ENCODE assay signal across 8 mouse cellular contexts in the genomic region with DNA sequence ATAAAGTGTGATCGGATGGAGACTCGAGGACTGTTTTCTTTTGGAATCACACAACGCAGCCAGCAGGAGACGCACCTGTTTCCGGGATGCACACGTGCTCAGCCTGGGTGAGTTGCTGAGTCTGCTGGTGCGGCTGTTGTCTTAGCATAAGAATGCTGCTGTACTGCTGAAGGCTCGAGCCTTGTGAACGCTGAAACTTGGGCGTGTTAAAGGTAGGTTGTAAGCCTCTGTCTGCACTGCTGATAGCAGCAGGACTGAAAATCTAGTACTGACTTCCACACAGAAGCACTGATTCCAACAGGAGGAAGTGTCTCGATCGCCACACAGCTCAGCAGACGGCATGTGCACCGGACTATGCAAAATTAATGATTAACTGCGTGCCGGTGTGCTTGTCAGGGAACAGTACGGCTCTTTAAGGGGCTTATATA.
DNase-seq lines count a peak whose midpoint lies in the region; ATAC-seq lines count a peak whose summit lies in the region.

No protein-coding gene starts in this region.

- H3K27me3 ChIP-seq in heart, embryonic 11.5 days (ENCODE audit: control insufficient read depth, insufficient read depth, low read length), result no peaks in the 10 kb centered on the region
- H3K27me3 ChIP-seq in stomach, embryonic 16.5 days (ENCODE audit: control insufficient read depth, insufficient read depth, low read length), result no peaks in the 10 kb centered on the region

- H3K4me3 ChIP-seq in heart, embryonic 11.5 days (ENCODE audit: low read depth, low read length), result no peak overlapping the region
- peak overlapping the region; percentile 11; the same call in 1 of the 2 replicates for H3K4me3 ChIP-seq in stomach, embryonic 16.5 days (replicated peaks; ENCODE audit: low read length)

- DNase-seq in heart, postnatal 14 days, result no peak
- peak; percentile 6 for DNase-seq in cerebellum, adult 11 months
- peak; percentile 17 to 22 for DNase-seq in frontal cortex, postnatal 36 days (ENCODE audit: low spot score in 2 of 2)
- DNase-seq in kidney, postnatal 4 days, result peak; percentile 60 to 74
- peak; percentile 30 for DNase-seq in lung, postnatal 36 days
- DNase-seq in adrenal gland, postnatal 25 days, result no peak

- H3K4me2 ChIP-seq in heart, embryonic 11.5 days, result peak overlapping the region; percentile 24; the same call in 1 of the 2 replicates
- H3K4me2 ChIP-seq in stomach, embryonic 16.5 days (ENCODE audit: low read depth, low read length), result peak overlapping the region; percentile 41

- no peak for ATAC-seq in heart, embryonic 11.5 days (replicated peaks; ENCODE audit: insufficient number of reproducible peaks, low FRiP score, low TSS enrichment)
- peak; percentile 87; the same call in 1 of the 2 replicates for ATAC-seq in stomach, embryonic 16.5 days (ENCODE audit: insufficient read depth, low FRiP score)

- intact Hi-C loops in heart, postnatal 14 days (cut with DNase I), result no loop called here

- H3K9ac ChIP-seq in heart, embryonic 11.5 days (ENCODE audit: low read depth, low read length), result no peak overlapping the region
- H3K9ac ChIP-seq in stomach, embryonic 16.5 days (ENCODE audit: low read length), result no peak overlapping the region

- peaks cover 3% of the 10 kb centered on the region; the same call in 1 of the 2 replicates for H3K4me1 ChIP-seq in heart, embryonic 11.5 days (ENCODE audit: control insufficient read depth, insufficient read depth, low read length)
- peaks cover 5% of the 10 kb centered on the region; the same call in 1 of the 2 replicates for H3K4me1 ChIP-seq in stomach, embryonic 16.5 days (ENCODE audit: control insufficient read depth, insufficient read depth, low read length)

- no peaks in the 10 kb centered on the region for H3K36me3 ChIP-seq in heart, embryonic 11.5 days (ENCODE audit: control insufficient read depth, insufficient read depth, low read length)
- H3K36me3 ChIP-seq in stomach, embryonic 16.5 days (ENCODE audit: control insufficient read depth, insufficient read depth, low read length), result no peaks in the 10 kb centered on the region

- no peaks in the 10 kb centered on the region for H3K9me3 ChIP-seq in heart, embryonic 11.5 days (replicated peaks; ENCODE audit: control insufficient read depth, low read length)
- no peaks in the 10 kb centered on the region for H3K9me3 ChIP-seq in stomach, embryonic 16.5 days (replicated peaks; ENCODE audit: control insufficient read depth, low read length)

- H3K27ac ChIP-seq in heart, embryonic 11.5 days (ENCODE audit: low read depth, low read length), result no peak overlapping the region
- H3K27ac ChIP-seq in stomach, embryonic 16.5 days (ENCODE audit: low read length), result peak overlapping the region; percentile 25; the same call in 1 of the 2 replicates

- WGBS in heart, embryonic 11.5 days (ENCODE audit: insufficient replicate concordance), result 46% methylated on average over 17 of the region's 17 CpGs
- WGBS in stomach, embryonic 16.5 days, result 33% methylated on average over 17 of the region's 17 CpGs

Comparison
In these comparisons a context has a peak if more than half of its experiments do, and no peak if none do; other contexts are left out.
1. DNase-seq: peak in cerebellum, adult 11 months (single experiment), frontal cortex, postnatal 36 days (2 of 2), kidney, postnatal 4 days (2 of 2) and lung, postnatal 36 days (single experiment); none in heart, postnatal 14 days (0 of 2) and adrenal gland, postnatal 25 days (single experiment).